Mouse (Mus musculus): Measurements from ENCODE around the gene Ulk1.

DNA sequence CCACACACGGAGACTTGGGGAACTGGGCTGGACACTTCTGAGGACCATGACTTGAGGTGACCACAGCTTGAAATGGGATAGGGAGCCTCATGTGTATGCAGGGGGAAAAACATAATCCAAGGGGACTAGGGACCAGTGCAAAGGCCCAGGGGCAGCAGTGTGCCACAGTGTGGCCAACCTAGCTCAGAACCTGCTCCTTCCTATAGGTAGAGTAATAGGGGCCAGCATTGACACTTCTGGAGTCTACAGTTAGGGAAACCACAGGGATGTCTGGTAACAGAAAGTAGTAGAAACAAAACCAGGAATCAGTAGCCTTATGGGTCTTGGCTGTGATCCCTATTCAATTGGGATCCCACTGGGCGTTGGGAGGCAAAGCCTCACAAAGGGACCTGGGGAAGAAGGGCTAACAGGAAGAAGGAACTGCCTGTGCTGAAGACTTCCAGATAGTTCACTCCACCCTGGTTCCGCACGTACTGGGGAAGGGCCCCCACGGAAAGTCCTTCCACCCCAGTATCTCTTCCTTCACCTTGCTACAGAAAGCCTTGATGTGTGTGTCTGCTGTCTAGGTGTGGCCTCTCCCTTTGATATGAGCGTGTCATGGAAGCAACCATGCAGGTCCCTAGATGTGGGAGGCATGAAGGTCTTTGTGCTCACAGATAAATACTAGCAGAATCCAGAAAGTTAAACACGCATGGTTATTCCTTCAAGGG is 28.2 kb downstream of the Ulk1 start:
- TF ChIP-seq USF2 (IDR thresholded peaks at IDR 0.05; ENCODE audit: borderline replicate concordance in 1 of 2, insufficient read depth in 1 of 2, low read depth in 1 of 2, low read length in 2 of 2) (no peak), POLR2A (IDR thresholded peaks at IDR 0.05; ENCODE audit: control insufficient read depth in 1 of 2, insufficient read depth in 1 of 2, low read depth in 1 of 2, low read length in 2 of 2, poor library complexity in 1 of 2) (no peak), MAFK (IDR thresholded peaks at IDR 0.05; ENCODE audit: borderline replicate concordance, low read depth, low read length) (no peak), CTCF (IDR thresholded peaks at IDR 0.05 in 2 of 3, conservative IDR thresholded peaks at IDR 0.05 in 1 of 3; ENCODE audit: control insufficient read depth in 1 of 3, insufficient read depth in 1 of 3, low read depth in 2 of 3, low read length in 3 of 3, poor library complexity in 1 of 3, severe bottlenecking in 1 of 3) (no peak), MEF2A (IDR thresholded peaks at IDR 0.05; ENCODE audit: extremely low read depth, insufficient replicate concordance, low read depth, low read length, poor library complexity, severe bottlenecking) (no peak)
